Mouse (Mus musculus): ENCODE measurements around the gene Tenm4. TPM values are rescaled to one million over a fixed set of nuclear protein-coding genes. Genes with fewer than 3 reads are reported as not detected.

Tenm4 gene
- polyA plus RNA-seq, 1 experiment from 2014 or later, result 45.8 TPM

DNA sequence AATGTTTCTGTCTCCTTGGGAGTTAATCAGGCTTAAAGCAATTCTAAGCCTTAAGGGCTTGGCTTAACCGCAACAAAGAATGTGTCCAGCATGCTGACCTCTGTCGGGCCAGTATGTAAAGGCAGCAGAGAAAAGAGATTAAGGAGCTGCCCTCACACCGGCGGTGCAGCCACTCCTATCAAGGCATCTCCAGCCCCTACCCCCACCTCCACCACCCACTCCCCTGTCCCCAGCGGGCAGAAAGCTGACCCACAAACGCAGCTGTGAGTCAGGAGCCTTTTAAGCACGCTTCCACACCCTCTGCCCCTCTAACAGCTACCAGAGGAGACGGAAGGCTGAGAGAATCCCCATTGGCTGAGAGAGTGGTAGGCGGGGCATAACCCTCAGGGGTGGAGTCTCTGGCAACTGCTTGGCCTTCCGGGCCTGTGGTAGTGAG, 18.1 kb upstream of the Tenm4 start:
- H3K9me3 ChIP-seq, result no peaks in the 10 kb centered on the region
- WGBS, result 2% methylated on average over 10 of the region's 10 CpGs
- peak overlapping the region; percentile 51; the same call in 1 of the 2 replicates for H3K9ac ChIP-seq (replicated peaks)
- peak; percentile 91 for ATAC-seq (ENCODE audit: insufficient number of reproducible peaks, insufficient read depth, low FRiP score, low TSS enrichment, low read depth)
- H3K4me1 ChIP-seq (replicated peaks), result peaks cover 6% of the 10 kb centered on the region; the same call in 1 of the 2 replicates
- H3K36me3 ChIP-seq, result no peaks in the 10 kb centered on the region
- H3K4me2 ChIP-seq, result peak overlapping the region; percentile 55
- H3K27me3 ChIP-seq, result no peaks in the 10 kb centered on the region
- no peak overlapping the region for H3K27ac ChIP-seq
- H3K4me3 ChIP-seq (replicated peaks), result peak overlapping the region; percentile 38

GRCm38 (mm10) chr7:96154025-96154424, 17.0 kb upstream of the Tenm4 start:
- no peaks in the 10 kb centered on the region for H3K27me3 ChIP-seq
- no peaks in the 10 kb centered on the region for H3K36me3 ChIP-seq
- no peak overlapping the region for H3K27ac ChIP-seq
- H3K4me1 ChIP-seq (replicated peaks), result peaks cover 6% of the 10 kb centered on the region; the same call in 1 of the 2 replicates
- no peak overlapping the region for H3K9ac ChIP-seq (replicated peaks)
- no peaks in the 10 kb centered on the region for H3K9me3 ChIP-seq
- no peak overlapping the region for H3K4me3 ChIP-seq (replicated peaks)
- no peak overlapping the region for H3K4me2 ChIP-seq
- ATAC-seq (ENCODE audit: insufficient number of reproducible peaks, insufficient read depth, low FRiP score, low TSS enrichment, low read depth), result no peak
- WGBS, result 85% methylated on average over 3 of the region's 3 CpGs

DNA sequence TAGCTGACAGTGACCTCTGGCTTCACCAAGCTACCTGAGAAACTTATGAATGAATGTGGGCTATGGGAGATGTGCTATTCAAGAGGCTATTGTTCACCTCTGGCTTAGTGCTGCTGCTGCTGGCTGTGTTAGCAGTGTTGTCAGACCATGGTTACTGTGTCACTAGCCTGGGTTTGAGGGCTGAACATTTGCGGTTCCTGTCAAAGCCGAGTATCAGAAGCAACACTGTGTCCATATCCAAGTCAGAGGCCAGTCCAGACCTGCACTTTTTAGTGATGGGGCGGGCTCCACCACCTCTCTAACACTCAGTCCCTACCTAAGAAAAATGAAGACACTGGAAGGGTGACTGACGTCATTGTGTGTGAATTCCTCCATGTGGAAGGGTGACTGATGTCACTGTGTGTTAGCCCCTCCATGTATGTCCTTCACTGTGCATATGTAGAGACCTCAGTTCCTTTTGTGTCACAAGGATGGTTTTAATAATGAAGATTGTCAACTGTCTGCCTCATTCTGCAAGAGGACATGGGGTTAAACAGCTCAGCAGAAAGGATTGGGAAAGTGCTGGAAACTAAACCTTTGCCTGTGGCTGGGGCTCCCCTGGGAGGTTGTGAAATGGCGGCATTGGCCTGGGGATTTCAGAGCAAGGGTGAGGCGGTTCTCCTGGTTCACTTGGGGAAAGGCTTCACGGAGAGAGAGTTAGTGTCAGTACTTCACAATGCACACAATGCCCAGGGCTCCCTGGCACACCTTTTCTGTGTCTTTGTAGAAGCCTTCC, 14.4 kb upstream of the Tenm4 start:
- H3K9me3 ChIP-seq, result no peaks in the 10 kb centered on the region
- H3K9ac ChIP-seq (replicated peaks), result no peak overlapping the region
- H3K27ac ChIP-seq, result no peak overlapping the region
- H3K4me2 ChIP-seq, result no peak overlapping the region
- ATAC-seq (ENCODE audit: insufficient number of reproducible peaks, insufficient read depth, low FRiP score, low TSS enrichment, low read depth), result no peak
- no peaks in the 10 kb centered on the region for H3K36me3 ChIP-seq
- 77% methylated on average over 7 of the region's 7 CpGs for WGBS
- H3K4me3 ChIP-seq (replicated peaks), result no peak overlapping the region
- peaks cover 6% of the 10 kb centered on the region; the same call in 1 of the 2 replicates for H3K4me1 ChIP-seq (replicated peaks)
- no peaks in the 10 kb centered on the region for H3K27me3 ChIP-seq

- Histone ChIP-seq H3K4me2 (no peak overlapping the region), H3K36me3 (no peaks in the 10 kb centered on the region), H3K27me3 (no peaks in the 10 kb centered on the region), H3K9me3 (no peaks in the 10 kb centered on the region), H3K27ac (no peak overlapping the region), H3K9ac (replicated peaks) (no peak overlapping the region), H3K4me3 (replicated peaks) (no peak overlapping the region), H3K4me1 (replicated peaks) (0 out of 2 replicates have a peak, but pooled peaks cover 3% of the 10 kb centered on the region)
- ATAC-seq (ENCODE audit: insufficient number of reproducible peaks, insufficient read depth, low FRiP score, low TSS enrichment, low read depth), result no peak
Observed at GRCm38 (mm10) chr7:96164141-96164540, 6.9 kb upstream of the Tenm4 start.

DNA sequence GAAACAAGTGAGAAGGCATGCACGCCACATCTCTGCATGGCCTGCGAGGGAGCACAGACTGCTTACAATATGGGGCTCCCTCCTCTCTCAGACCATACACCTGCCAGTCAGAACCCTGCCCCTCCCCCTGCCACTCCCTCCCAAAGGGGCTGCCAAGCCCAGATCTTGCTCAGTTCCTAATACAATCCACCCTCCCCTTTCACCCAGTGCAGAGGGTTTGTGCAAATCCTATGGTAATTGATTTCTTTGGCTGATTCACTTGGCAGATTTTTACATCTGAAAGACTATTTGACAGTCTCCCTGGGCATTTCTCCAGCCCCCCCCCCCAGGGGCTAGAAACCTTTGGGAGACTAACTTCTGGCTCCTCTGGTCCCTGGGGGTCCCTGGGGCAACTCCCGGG, 2.1 kb upstream of the Tenm4 start:
- H3K9ac ChIP-seq (replicated peaks), result no peak overlapping the region
- H3K9me3 ChIP-seq, result no peaks in the 10 kb centered on the region
- H3K4me2 ChIP-seq, result no peak overlapping the region
- WGBS, result 50% methylated on average over 3 of the region's 3 CpGs
- no peaks in the 10 kb centered on the region for H3K36me3 ChIP-seq
- H3K4me1 ChIP-seq (replicated peaks), result peaks cover 18% of the 10 kb centered on the region
- H3K4me3 ChIP-seq (replicated peaks), result no peak overlapping the region
- no peak overlapping the region for H3K27ac ChIP-seq
- no peak for ATAC-seq (ENCODE audit: insufficient number of reproducible peaks, insufficient read depth, low FRiP score, low TSS enrichment, low read depth)
- H3K27me3 ChIP-seq, result no peaks in the 10 kb centered on the region

DNA sequence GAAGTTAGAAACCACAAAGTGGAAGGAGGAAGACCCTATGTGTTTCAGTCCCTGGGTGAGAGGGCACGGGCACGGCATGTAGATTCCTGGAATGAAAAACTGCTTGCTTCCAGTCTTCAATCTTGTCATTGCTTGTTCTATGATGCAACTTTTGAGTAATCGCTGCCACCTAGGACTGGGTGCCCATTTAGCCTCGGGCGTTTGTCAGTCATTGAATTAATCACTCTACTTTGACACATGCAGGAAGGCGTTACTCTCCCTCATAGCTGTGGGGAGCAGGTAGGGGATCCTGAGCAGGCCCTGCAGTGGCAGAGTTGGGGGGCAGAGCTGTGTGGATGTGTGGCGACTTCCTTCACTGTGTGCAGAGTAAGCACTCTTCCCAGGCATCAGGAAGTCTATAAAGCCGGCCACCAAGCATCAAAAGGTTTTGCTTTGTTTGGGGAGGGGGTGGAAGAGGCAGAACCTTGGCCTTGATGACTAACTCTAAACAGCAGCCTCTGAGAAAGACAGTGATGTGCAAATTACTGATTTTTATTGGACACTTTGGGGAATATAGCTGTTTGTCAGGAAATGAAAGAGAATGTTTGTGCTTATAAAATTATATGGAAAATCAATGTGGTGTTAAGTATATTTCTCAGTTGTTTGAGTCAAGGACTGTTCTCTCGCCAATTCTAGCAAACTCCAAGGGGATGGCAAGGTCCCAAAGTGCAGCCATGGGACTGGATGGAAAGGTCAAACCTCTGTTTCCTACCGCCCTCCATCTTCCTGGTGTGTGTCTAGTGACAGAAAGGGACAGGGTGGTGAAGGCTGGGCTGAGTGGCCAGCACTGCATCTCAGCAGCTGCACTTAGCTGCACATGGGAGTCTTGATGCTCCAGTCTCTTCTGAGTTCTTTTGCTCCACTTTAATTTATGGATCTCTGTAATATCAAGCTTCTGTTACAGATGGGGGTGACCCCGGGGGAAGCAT, 834 bp downstream of the Tenm4 start:
- ATAC-seq (ENCODE audit: insufficient number of reproducible peaks, insufficient read depth, low FRiP score, low TSS enrichment, low read depth), result no peak
- peak overlapping the region; percentile 24; the same call in 1 of the 2 replicates for H3K4me2 ChIP-seq
- 41% methylated on average over 11 of the region's 11 CpGs for WGBS

GRCm38 (mm10) chr7:96176781-96177180, 5.7 kb downstream of the Tenm4 start:
- peaks cover 6% of the 10 kb centered on the region for H3K4me1 ChIP-seq (replicated peaks)
- H3K27me3 ChIP-seq, result no peaks in the 10 kb centered on the region
- 88% methylated on average over 8 of the region's 8 CpGs for WGBS
- no peak overlapping the region for H3K4me3 ChIP-seq (replicated peaks)
- no peak for ATAC-seq (ENCODE audit: insufficient number of reproducible peaks, insufficient read depth, low FRiP score, low TSS enrichment, low read depth)
- no peaks in the 10 kb centered on the region for H3K36me3 ChIP-seq
- H3K9me3 ChIP-seq, result no peaks in the 10 kb centered on the region
- no peak overlapping the region for H3K9ac ChIP-seq (replicated peaks)
- H3K4me2 ChIP-seq, result no peak overlapping the region
- no peak overlapping the region for H3K27ac ChIP-seq

More for the DNA sequence above, 834 bp downstream of the Tenm4 start:
- H3K9ac ChIP-seq (replicated peaks), result no peak overlapping the region
- H3K27me3 ChIP-seq, result no peaks in the 10 kb centered on the region
- H3K9me3 ChIP-seq, result no peaks in the 10 kb centered on the region
- no peaks in the 10 kb centered on the region for H3K36me3 ChIP-seq
- H3K27ac ChIP-seq, result no peak overlapping the region
- peaks cover 18% of the 10 kb centered on the region for H3K4me1 ChIP-seq (replicated peaks)
- H3K4me3 ChIP-seq (replicated peaks), result no peak overlapping the region

GRCm38 (mm10) chr7:96181751-96182150, 10.7 kb downstream of the Tenm4 start:
- Histone ChIP-seq H3K9me3 (no peaks in the 10 kb centered on the region), H3K9ac (replicated peaks) (no peak overlapping the region), H3K36me3 (no peaks in the 10 kb centered on the region), H3K27ac (no peak overlapping the region), H3K4me1 (replicated peaks) (no peaks in the 10 kb centered on the region), H3K4me2 (no peak overlapping the region), H3K4me3 (replicated peaks) (no peak overlapping the region), H3K27me3 (no peaks in the 10 kb centered on the region)
- no peak for ATAC-seq (ENCODE audit: insufficient number of reproducible peaks, insufficient read depth, low FRiP score, low TSS enrichment, low read depth)
- WGBS, result 70% methylated on average over 4 of the region's 4 CpGs

GRCm38 (mm10) chr7:96183195-96183594, 12.1 kb downstream of the Tenm4 start:
- Histone ChIP-seq H3K4me1 (replicated peaks) (no peaks in the 10 kb centered on the region), H3K36me3 (no peaks in the 10 kb centered on the region), H3K27ac (no peak overlapping the region), H3K9ac (replicated peaks) (no peak overlapping the region), H3K4me3 (replicated peaks) (no peak overlapping the region), H3K27me3 (no peaks in the 10 kb centered on the region), H3K4me2 (no peak overlapping the region), H3K9me3 (no peaks in the 10 kb centered on the region)
- ATAC-seq (ENCODE audit: insufficient number of reproducible peaks, insufficient read depth, low FRiP score, low TSS enrichment, low read depth), result no peak
- WGBS, result 97% methylated on average over 1 of the region's 1 CpGs

DNA sequence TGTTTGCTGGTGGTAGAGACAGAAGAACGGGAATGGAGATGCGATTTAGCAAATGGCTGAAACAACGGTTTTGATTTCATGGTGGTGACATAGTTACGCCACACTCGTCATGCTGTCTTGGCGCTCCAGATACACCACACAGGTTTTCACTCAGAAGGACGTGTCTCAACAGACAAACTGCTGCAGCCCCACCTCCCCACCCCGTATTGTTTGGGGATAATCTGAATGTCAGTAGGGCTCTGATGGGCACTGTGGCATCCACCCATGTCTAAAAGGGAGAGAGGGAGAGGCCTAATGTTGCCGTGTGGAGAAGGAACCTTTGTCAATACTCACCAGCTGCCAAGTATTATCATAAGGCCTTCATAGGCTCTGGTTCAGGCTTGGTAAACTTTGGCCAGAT, 14.4 kb downstream of the Tenm4 start:
- H3K27me3 ChIP-seq, result no peaks in the 10 kb centered on the region
- H3K9me3 ChIP-seq, result no peaks in the 10 kb centered on the region
- WGBS, result 83% methylated on average over 9 of the region's 9 CpGs
- no peak overlapping the region for H3K4me3 ChIP-seq (replicated peaks)
- H3K27ac ChIP-seq, result no peak overlapping the region
- no peak overlapping the region for H3K9ac ChIP-seq (replicated peaks)
- ATAC-seq (ENCODE audit: insufficient number of reproducible peaks, insufficient read depth, low FRiP score, low TSS enrichment, low read depth), result no peak
- no peak overlapping the region for H3K4me2 ChIP-seq
- H3K4me1 ChIP-seq (replicated peaks), result no peaks in the 10 kb centered on the region
- no peaks in the 10 kb centered on the region for H3K36me3 ChIP-seq

DNA sequence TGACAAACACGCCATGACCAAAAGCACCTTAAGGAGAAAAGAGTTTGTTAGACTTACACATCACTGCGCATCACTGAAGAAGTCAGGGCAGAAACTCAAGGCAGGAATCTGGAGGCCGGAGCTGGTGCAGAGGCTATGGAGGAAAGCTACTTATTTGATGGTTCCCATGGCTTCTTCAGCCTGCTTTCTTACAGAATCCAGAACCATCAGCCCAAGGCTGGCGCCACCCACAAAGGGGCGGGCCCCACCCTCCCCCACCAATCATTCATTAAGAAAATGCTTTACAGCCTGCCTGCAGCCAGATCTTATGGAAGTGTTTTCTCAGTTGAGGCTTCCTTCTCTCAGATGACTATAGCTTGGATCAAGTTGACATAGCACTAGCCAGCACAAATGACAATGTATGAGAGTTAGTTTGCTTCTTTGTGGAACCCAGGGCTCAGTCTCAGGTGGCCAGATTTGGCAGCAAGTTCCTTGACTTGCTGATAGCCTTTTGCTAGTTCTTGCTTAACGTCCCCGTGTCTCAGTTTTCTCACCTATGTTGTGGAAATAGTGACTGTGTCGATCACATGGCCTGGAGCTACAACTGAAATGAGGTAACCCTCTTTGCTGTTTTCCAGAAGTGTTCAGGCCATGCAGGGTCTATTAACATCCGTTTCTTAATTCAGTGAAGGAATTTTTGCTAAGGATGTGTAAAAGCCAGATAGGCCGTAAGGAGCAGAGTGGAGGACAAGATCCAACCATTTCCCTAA, 32.9 kb downstream of the Tenm4 start:
- H3K4me2 ChIP-seq, result no peak overlapping the region
- no peak overlapping the region for H3K9ac ChIP-seq (replicated peaks)
- H3K9me3 ChIP-seq, result no peaks in the 10 kb centered on the region
- no peak overlapping the region for H3K27ac ChIP-seq
- H3K4me3 ChIP-seq (replicated peaks), result no peak overlapping the region
- ATAC-seq (ENCODE audit: insufficient number of reproducible peaks, insufficient read depth, low FRiP score, low TSS enrichment, low read depth), result no peak
- peaks cover 9% of the 10 kb centered on the region for H3K27me3 ChIP-seq
- no peaks in the 10 kb centered on the region for H3K36me3 ChIP-seq
- no peaks in the 10 kb centered on the region for H3K4me1 ChIP-seq (replicated peaks)
- WGBS, result 65% methylated on average over 10 of the region's 10 CpGs
